Mouse (Mus musculus): Measurements from ENCODE around the gene Sash3. TPM values are rescaled to one million over a fixed set of nuclear protein-coding genes. Genes with fewer than 3 reads are reported as not detected.

Gene Sash3
- polyA plus RNA-seq, 2 experiments = 3.8 to 6.9 TPM

DNA sequence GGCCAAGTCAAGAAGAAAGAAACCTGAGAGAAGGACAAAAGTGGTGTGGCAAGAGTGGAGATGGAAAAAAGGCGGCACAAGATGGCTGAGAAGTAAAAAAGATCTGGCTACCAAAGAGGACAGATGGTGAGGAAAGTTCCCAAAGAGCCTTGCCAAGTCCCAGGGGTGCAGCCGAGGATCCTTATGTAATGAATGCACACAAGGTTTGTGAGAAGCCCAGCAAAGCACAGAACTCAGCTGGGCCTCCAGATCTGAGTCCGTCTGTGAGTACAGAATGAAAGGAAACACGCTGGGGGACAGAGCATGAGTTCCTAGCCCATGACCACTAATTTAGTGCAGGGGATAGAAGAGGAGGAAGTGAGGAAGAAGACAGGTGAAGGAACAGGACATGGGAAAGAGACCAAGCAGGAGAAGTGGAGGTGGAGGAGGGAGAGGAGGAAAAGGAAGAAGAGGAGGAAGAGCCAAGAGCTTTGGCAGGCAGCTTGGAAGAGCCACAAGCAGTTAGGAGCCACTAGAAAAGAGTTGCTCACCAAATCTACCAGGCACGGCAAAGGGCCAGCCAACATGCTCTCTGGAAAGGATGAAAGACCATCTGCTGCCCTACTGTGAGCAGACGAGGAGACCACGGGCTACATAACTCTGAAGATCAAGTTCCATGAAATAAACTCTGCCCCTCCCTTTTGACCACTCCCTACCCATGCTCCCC lies 41.3 kb upstream of the Sash3 start:
- DNase-seq (ENCODE audit: low read depth in 3 of 3, low spot score in 3 of 3) (no peak), ATAC-seq (ENCODE audit: insufficient read depth) (no peak)
- Histone ChIP-seq H3K9ac (replicated peaks) (no peak overlapping the region), H3K27ac (no peak overlapping the region), H3K36me3 (replicated peaks; ENCODE audit: control insufficient read depth, insufficient read depth, low read depth) (no peaks in the 10 kb centered on the region), H3K4me1 (replicated peaks; ENCODE audit: control insufficient read depth in 2 of 2, insufficient read depth in 2 of 2, low read length in 1 of 2) (no peaks in the 10 kb centered on the region), H3K4me2 (ENCODE audit: low read depth) (no peak overlapping the region), H3K9me3 (ENCODE audit: control insufficient read depth, low read length) (no peaks in the 10 kb centered on the region), H3K27me3 (ENCODE audit: control insufficient read depth, insufficient read depth, low read length) (no peaks in the 10 kb centered on the region), H3K4me3 (ENCODE audit: insufficient read depth in 1 of 2, low read depth in 2 of 2, low read length in 2 of 2) (no peak overlapping the region)
- TF ChIP-seq EP300 (IDR thresholded peaks at IDR 0.05; ENCODE audit: low read depth) (no peak), CTCF (IDR thresholded peaks at IDR 0.05; ENCODE audit: low read depth) (no peak)
- WGBS (ENCODE audit: insufficient replicate concordance) = 58% methylated on average over 7 of the region's 7 CpGs

DNA sequence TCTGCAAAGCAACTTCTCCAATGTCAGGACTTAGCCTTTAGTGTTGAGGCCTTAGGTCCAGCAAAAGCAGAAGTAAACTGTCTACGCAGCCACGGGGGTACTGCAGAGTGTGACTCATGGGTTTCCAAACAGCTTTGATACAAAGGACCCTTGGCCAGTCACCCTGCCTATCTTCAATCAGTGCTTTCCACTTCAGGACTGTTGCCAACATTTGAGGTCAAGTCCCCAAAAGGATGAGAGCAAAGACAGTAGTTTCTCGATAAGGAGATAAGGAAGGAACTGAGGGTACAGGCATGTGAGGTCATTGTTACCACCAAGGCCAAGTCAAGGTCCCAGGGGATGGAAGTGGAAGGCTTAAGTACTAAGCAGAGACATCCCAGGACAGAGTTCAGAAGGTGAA lies 40.0 kb upstream of the Sash3 start:
- no peaks in the 10 kb centered on the region for H3K27me3 ChIP-seq (ENCODE audit: control insufficient read depth, insufficient read depth, low read length)
- TF ChIP-seq CTCF (IDR thresholded peaks at IDR 0.05; ENCODE audit: low read depth) = no peak
- no peak for TF ChIP-seq EP300 (IDR thresholded peaks at IDR 0.05; ENCODE audit: low read depth)
- WGBS (ENCODE audit: insufficient replicate concordance) = 36% methylated on average over 3 of the region's 3 CpGs
- H3K36me3 ChIP-seq (replicated peaks; ENCODE audit: control insufficient read depth, insufficient read depth, low read depth) = no peaks in the 10 kb centered on the region
- ATAC-seq (ENCODE audit: insufficient read depth) (no peak), DNase-seq (ENCODE audit: low read depth in 3 of 3, low spot score in 3 of 3) (no peak)
- H3K4me3 ChIP-seq (ENCODE audit: insufficient read depth in 1 of 2, low read depth in 2 of 2, low read length in 2 of 2) = no peak overlapping the region
- no peak overlapping the region for H3K9ac ChIP-seq (replicated peaks)
- H3K4me2 ChIP-seq (ENCODE audit: low read depth) = no peak overlapping the region
- no peak overlapping the region for H3K27ac ChIP-seq
- H3K4me1 ChIP-seq (replicated peaks; ENCODE audit: control insufficient read depth in 2 of 2, insufficient read depth in 2 of 2, low read length in 1 of 2) = no peaks in the 10 kb centered on the region
- H3K9me3 ChIP-seq (ENCODE audit: control insufficient read depth, low read length) = no peaks in the 10 kb centered on the region

DNA sequence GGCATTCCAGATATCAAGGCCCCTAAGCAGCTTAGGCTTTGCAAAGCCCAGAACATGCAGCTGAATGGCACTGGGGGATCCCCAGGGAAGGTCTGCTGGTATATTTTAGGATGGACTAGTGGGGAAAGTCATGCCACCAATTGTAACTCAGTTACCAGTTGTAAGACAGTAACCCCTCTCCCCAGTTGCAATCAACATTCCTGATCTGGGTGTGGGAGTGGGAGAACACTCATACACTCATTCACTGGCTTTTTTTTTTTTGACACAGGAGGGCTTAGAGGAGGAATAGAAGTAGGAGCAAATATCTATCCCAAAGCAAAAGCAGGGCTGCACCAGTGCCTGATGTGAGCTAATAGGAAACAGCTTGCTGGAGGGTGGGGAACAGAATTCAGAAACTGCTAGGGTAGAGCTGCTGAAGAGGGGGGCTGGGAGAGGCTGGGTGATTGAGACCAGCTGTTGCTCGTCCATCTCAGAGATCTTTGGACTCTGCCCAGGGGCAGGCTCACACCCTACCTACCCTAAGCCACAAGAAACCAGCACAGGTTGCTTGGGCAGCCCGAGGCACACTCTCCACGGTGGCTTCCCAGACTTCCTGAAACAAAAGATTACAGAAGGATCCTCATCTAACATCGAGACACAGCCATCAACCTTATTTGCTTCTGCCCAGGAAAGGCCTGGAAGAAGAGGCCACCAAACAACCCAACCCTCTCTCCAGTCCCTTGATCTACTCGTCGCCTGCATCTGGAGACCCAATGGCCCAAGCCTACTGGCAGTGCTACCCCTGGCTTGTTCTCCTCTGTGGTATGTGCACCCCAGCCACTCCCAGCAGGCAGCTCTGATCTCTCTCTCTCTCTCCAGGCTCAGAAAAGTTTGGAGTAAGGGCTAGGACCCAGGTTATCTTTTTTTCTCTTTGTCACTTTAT lies 37.6 kb upstream of the Sash3 start, which contains the start of gene Xpnpep2:
Xpnpep2 (plus strand) TSS at position 332 of the 922 bp plus-strand sequence.
- Histone ChIP-seq H3K27me3 (ENCODE audit: control insufficient read depth, insufficient read depth, low read length) (no peaks in the 10 kb centered on the region), H3K36me3 (replicated peaks; ENCODE audit: control insufficient read depth, insufficient read depth, low read depth) (no peaks in the 10 kb centered on the region), H3K27ac (no peak within 1 kb of the TSS), H3K9ac (replicated peaks) (no peak within 1 kb of the TSS), H3K4me1 (replicated peaks; ENCODE audit: control insufficient read depth in 2 of 2, insufficient read depth in 2 of 2, low read length in 1 of 2) (no peaks in the 10 kb centered on the region), H3K9me3 (ENCODE audit: control insufficient read depth, low read length) (no peaks in the 10 kb centered on the region), H3K4me3 (ENCODE audit: insufficient read depth in 1 of 2, low read depth in 2 of 2, low read length in 2 of 2) (no peak within 1 kb of the TSS), H3K4me2 (ENCODE audit: low read depth) (no peak within 1 kb of the TSS)
- 30% methylated on average over 6 of the region's 6 CpGs for WGBS (ENCODE audit: insufficient replicate concordance)
- ATAC-seq (ENCODE audit: insufficient read depth) = no peak
- DNase-seq (ENCODE audit: low read depth in 3 of 3, low spot score in 3 of 3) = no peak
- TF ChIP-seq EP300 (IDR thresholded peaks at IDR 0.05; ENCODE audit: low read depth) = no peak
- TF ChIP-seq CTCF (IDR thresholded peaks at IDR 0.05; ENCODE audit: low read depth) = no peak

DNA sequence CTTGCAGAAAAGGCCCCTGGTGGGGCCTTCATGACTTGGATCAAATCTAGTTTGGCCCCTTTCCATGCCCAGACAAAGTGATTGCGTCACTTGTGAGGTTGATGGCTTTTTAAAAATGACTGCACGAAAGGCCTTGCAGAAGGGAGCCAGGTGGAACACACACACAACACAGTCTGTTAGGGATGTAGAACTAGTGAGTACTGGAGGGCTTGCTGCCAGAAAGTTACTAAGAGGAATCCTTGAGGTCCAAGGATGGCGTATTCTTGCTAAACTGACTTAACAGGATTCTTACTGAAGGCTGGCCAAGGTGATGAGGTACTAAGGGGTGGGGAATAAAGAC lies 37.0 kb upstream of the Sash3 start:
- Histone ChIP-seq H3K27me3 (ENCODE audit: control insufficient read depth, insufficient read depth, low read length) (no peaks in the 10 kb centered on the region), H3K36me3 (replicated peaks; ENCODE audit: control insufficient read depth, insufficient read depth, low read depth) (no peaks in the 10 kb centered on the region), H3K9me3 (ENCODE audit: control insufficient read depth, low read length) (no peaks in the 10 kb centered on the region), H3K27ac (no peak overlapping the region), H3K4me1 (replicated peaks; ENCODE audit: control insufficient read depth in 2 of 2, insufficient read depth in 2 of 2, low read length in 1 of 2) (no peaks in the 10 kb centered on the region), H3K9ac (replicated peaks) (no peak overlapping the region), H3K4me2 (ENCODE audit: low read depth) (no peak overlapping the region), H3K4me3 (ENCODE audit: insufficient read depth in 1 of 2, low read depth in 2 of 2, low read length in 2 of 2) (no peak overlapping the region)
- TF ChIP-seq CTCF (IDR thresholded peaks at IDR 0.05; ENCODE audit: low read depth) = no peak
- TF ChIP-seq EP300 (IDR thresholded peaks at IDR 0.05; ENCODE audit: low read depth) = no peak
- ATAC-seq (ENCODE audit: insufficient read depth) = no peak
- WGBS (ENCODE audit: insufficient replicate concordance) = 58% methylated on average over 3 of the region's 3 CpGs
- DNase-seq (ENCODE audit: low read depth in 3 of 3, low spot score in 3 of 3) = no peak

DNA sequence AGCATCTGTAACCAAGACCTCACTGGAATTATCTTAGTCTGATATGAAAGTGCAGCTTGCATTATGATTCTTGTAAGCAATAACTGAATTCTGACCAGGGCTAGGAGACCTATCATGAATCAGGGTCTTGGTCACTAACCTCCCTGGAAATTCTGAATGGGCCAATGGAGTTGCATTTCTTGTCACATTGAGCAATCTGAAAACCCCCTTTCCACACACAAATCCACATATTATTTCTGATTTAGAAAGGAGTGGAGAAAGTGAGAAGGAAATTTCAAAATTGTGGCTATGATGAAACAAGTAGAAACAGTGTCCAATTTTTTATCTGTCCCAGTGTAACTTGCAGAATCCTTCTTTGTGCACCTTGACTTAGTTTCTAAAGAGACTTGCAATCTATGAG lies 26.9 kb upstream of the Sash3 start:
- H3K9me3 ChIP-seq (ENCODE audit: control insufficient read depth, low read length) = no peaks in the 10 kb centered on the region
- no peak overlapping the region for H3K27ac ChIP-seq
- no peak for DNase-seq (ENCODE audit: low read depth in 3 of 3, low spot score in 3 of 3)
- H3K9ac ChIP-seq (replicated peaks) = no peak overlapping the region
- no peaks in the 10 kb centered on the region for H3K36me3 ChIP-seq (replicated peaks; ENCODE audit: control insufficient read depth, insufficient read depth, low read depth)
- H3K27me3 ChIP-seq (ENCODE audit: control insufficient read depth, insufficient read depth, low read length) = no peaks in the 10 kb centered on the region
- ATAC-seq (ENCODE audit: insufficient read depth) = no peak
- H3K4me1 ChIP-seq (replicated peaks; ENCODE audit: control insufficient read depth in 2 of 2, insufficient read depth in 2 of 2, low read length in 1 of 2) = no peaks in the 10 kb centered on the region
- no peak overlapping the region for H3K4me2 ChIP-seq (ENCODE audit: low read depth)
- TF ChIP-seq CTCF (IDR thresholded peaks at IDR 0.05; ENCODE audit: low read depth) (no peak), EP300 (IDR thresholded peaks at IDR 0.05; ENCODE audit: low read depth) (no peak)
- H3K4me3 ChIP-seq (ENCODE audit: insufficient read depth in 1 of 2, low read depth in 2 of 2, low read length in 2 of 2) = no peak overlapping the region

Measured in liver, embryonic 14.5 days (tissue).